Mouse (Mus musculus) cortical plate, adult 2 months (tissue): ENCODE data around the gene Mrgprg.

Experiments
- CTCF ChIP-seq: fragments of 200-500 bp; IDR thresholded peaks from 2 replicates; pipeline ENCODE4 v1.5.1; 2011; ENCODE audit warnings: mild to moderate bottlenecking, control low read depth, low read length; ENCODE audit not compliant: insufficient read depth; ENCODE audit errors: extremely low read depth
- POLR2A ChIP-seq: fragments of 200-500 bp; IDR thresholded peaks from 2 replicates; pipeline ENCODE4 v1.6.1; 2011; ENCODE audit warnings: mild to moderate bottlenecking, low read length, control low read depth; ENCODE audit not compliant: insufficient read depth; ENCODE audit errors: extremely low read depth

DNA sequence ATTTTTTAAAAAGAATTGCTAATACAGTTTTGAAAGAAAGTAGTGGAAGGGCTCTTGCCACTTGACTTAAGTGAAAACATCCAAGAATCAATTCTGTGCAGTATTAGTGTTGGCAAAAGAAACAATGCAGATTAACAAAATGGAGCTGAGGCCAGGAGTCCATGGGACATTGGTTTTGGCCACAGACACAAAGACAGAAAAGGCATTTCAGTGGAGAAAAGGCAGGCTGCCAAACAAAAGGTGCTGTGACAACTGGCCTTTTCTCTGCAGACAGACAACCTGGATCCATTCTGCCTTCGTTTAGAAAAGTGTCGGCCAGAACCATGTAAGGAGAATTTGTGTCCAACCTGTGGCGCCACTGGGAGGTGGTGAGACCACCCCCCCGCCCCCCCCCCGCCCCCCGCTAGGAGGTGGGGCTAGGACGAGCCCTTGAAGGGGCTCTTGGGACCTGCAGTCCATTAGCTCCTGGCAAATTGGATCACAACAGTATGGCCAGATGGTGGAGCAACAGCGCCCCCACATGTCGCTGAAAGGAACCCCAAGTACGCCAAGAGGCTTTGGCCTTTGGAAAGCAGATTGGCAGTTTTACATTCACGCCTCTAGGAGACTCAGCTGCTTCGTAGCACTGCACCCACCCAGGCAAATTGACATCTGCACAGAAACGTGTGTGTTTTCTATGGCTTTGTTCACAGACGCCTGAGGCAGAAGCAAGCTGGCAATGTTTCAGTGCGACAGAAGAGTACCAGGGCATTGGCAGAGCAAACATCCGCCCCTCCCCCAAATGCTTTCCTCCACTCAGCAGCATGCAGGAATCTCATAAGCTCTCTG, 18.5 kb downstream of the Mrgprg start:
- TF ChIP-seq CTCF (peak; percentile 94), POLR2A (no peak)
